Mouse (Mus musculus): ENCODE measurements around the gene Ublcp1. TPM values are rescaled to one million over a fixed set of nuclear protein-coding genes. Genes with fewer than 3 reads are reported as not detected.
A peak's percentile ranks its signal among the peaks of the same experiment; 100 is the strongest.

Ublcp1 gene
- total RNA-seq, 1 experiment: 22.2 TPM

DNA sequence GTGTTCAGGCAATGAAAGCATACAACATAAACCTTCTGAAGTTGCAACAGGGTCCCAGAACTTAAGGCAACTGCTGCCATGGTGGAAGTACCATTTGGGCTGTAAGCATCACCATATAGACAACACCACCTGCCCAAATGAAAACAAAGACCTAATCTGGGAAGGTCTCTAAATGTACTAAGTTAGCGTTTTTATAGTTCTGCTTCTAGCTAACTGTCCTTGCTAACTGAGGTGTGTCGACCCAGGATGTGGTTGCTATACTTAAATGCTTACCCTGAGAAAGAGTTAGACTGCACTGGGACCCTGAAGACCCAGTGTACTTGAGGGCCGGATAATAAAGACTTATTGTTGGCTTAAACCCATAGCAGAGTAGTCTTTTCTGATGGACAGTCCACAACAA is 5.2 kb upstream of the Ublcp1 start:
- TF ChIP-seq CHD2 (IDR thresholded peaks at IDR 0.05; ENCODE audit: low read depth, low read length) (no peak), HCFC1 (IDR thresholded peaks at IDR 0.05; ENCODE audit: borderline replicate concordance, insufficient read depth, low read length) (no peak), ZNF384 (IDR thresholded peaks at IDR 0.05; ENCODE audit: low read depth, low read length) (no peak), ZC3H11A (IDR thresholded peaks at IDR 0.05; ENCODE audit: borderline replicate concordance, low read depth, low read length) (no peak), MAFK (IDR thresholded peaks at IDR 0.05; ENCODE audit: insufficient read depth, low read depth, low read length) (no peak)

DNA sequence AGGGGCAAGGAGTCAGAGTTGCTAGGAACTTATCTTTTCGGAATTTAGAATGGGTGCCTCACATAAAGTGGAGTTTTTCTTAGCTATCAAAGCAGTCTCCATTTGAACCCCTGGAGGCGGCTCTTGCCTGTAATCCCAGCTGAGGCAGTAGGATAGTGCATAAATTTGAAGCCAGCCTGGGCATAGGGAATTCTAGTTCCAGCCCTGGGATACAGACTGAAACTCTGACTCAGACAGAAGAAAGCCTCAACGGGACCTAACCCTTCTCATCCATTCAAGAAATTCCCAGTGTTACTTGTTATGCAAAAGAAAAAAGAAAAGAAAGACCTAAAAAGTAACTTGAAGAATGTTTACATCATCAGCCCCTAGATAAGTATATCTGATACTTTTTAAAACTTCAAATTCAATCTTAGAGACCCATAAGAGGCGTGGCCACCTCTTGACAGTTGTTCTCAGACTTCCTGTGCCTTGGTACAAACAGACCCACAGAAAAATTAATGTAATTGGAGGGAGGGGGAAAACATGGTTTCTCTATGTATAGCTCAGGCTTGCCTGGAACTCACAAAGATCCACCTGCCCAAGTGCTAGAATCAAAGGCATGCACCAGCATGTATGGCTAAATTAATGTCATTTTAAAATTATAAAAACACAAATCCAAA is 1.2 kb upstream of the Ublcp1 start:
- Histone ChIP-seq H3K4me3 (ENCODE audit: insufficient read depth in 1 of 2, low read depth in 1 of 2, low read length in 2 of 2, poor library complexity in 1 of 2, severe bottlenecking in 1 of 2) (peak overlapping the region; percentile 83 to 84), H3K36me3 (ENCODE audit: control insufficient read depth, insufficient read depth, low read length, poor library complexity, severe bottlenecking) (no peaks in the 10 kb centered on the region), H3K9ac (ENCODE audit: insufficient read depth, low read depth, low read length, poor library complexity, severe bottlenecking) (peak overlapping the region; percentile 90), H3K27ac (ENCODE audit: insufficient read depth, low read depth, low read length, poor library complexity, severe bottlenecking) (no peak overlapping the region), H3K9me3 (ENCODE audit: control insufficient read depth, insufficient read depth, low read depth, low read length) (no peaks in the 10 kb centered on the region), H3K4me1 (ENCODE audit: control insufficient read depth in 2 of 2, insufficient read depth in 2 of 2, low read length in 2 of 2, poor library complexity in 1 of 2) (peaks cover 2 to 3% of the 10 kb centered on the region in 2 experiments; a peak in 3 of 4 replicates)
- TF ChIP-seq MAFK (IDR thresholded peaks at IDR 0.05; ENCODE audit: insufficient read depth, low read depth, low read length) (no peak), HCFC1 (IDR thresholded peaks at IDR 0.05; ENCODE audit: borderline replicate concordance, insufficient read depth, low read length) (no peak), ZNF384 (IDR thresholded peaks at IDR 0.05; ENCODE audit: low read depth, low read length) (no peak), CHD2 (IDR thresholded peaks at IDR 0.05; ENCODE audit: low read depth, low read length) (no peak), ZC3H11A (IDR thresholded peaks at IDR 0.05; ENCODE audit: borderline replicate concordance, low read depth, low read length) (no peak)
- in situ Hi-C loops (cut with MboI; ENCODE audit: low sequenced_read_pairs in 2 of 2, unreplicated experiment in 2 of 2): no loop called here
- DNase-seq (ENCODE audit: low read depth, low spot score): no peak

More for the DNA sequence above, 5.2 kb upstream of the Ublcp1 start:
- Histone ChIP-seq H3K36me3 (ENCODE audit: control insufficient read depth, insufficient read depth, low read length, poor library complexity, severe bottlenecking) (no peaks in the 10 kb centered on the region), H3K9ac (ENCODE audit: insufficient read depth, low read depth, low read length, poor library complexity, severe bottlenecking) (no peak overlapping the region), H3K27ac (ENCODE audit: insufficient read depth, low read depth, low read length, poor library complexity, severe bottlenecking) (no peak overlapping the region), H3K9me3 (ENCODE audit: control insufficient read depth, insufficient read depth, low read depth, low read length) (no peaks in the 10 kb centered on the region), H3K4me3 (ENCODE audit: insufficient read depth in 1 of 2, low read depth in 1 of 2, low read length in 2 of 2, poor library complexity in 1 of 2, severe bottlenecking in 1 of 2) (no peak overlapping the region), H3K4me1 (ENCODE audit: control insufficient read depth in 2 of 2, insufficient read depth in 2 of 2, low read length in 2 of 2, poor library complexity in 1 of 2) (peaks cover 0 to 2% of the 10 kb centered on the region in 2 experiments; a peak in 1 of 4 replicates)
- in situ Hi-C loops (cut with MboI; ENCODE audit: low sequenced_read_pairs in 2 of 2, unreplicated experiment in 2 of 2): no loop called here
- DNase-seq (ENCODE audit: low read depth, low spot score): no peak

DNA sequence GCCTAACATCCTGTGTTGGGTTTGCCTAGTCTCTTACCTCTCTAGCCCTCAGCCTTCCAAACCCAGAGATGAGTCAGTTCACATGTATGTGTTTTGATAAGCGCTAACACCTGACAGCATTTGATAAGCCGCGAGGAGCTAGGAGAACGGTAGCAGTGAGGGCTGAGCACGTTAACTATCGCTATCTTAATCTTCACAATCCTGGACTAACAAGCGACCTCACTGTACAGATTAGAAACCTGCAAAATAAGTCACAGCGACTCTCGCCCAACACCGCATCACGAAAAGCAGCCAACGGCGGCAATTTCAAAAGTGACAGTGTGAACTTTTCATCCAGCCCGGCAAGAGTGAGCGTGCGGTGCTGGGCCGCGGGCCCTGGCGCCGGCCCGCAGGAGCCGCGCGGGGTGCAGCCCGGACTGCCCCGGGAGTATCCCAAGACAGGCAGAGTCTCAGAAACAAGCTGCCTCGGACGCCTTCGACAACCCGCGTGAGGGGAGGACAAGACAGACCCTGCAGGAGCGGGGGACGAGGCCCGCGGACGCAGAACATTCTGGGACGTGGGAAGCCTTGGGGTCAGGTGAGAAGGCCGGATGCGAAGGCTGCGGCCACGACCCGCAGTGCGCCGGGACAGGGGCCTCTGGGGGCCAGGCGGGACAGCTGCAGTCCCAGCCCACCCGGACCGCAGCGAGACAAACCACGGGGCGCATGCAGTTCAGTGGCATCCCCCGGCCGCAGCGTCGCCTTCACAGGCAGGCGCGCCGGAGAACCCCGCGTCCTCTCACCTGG is 459 bp downstream of the Ublcp1 start:
- Histone ChIP-seq H3K27ac (ENCODE audit: insufficient read depth, low read depth, low read length, poor library complexity, severe bottlenecking) (no peak overlapping the region), H3K36me3 (ENCODE audit: control insufficient read depth, insufficient read depth, low read length, poor library complexity, severe bottlenecking) (peaks cover 2% of the 10 kb centered on the region; the same call in 1 of the 2 replicates), H3K4me3 (ENCODE audit: insufficient read depth in 1 of 2, low read depth in 1 of 2, low read length in 2 of 2, poor library complexity in 1 of 2, severe bottlenecking in 1 of 2) (peak overlapping the region; percentile 83 to 84), H3K9me3 (ENCODE audit: control insufficient read depth, insufficient read depth, low read depth, low read length) (no peaks in the 10 kb centered on the region), H3K4me1 (ENCODE audit: control insufficient read depth in 2 of 2, insufficient read depth in 2 of 2, low read length in 2 of 2, poor library complexity in 1 of 2) (peaks cover 2 to 3% of the 10 kb centered on the region in 2 experiments; a peak in 3 of 4 replicates), H3K9ac (ENCODE audit: insufficient read depth, low read depth, low read length, poor library complexity, severe bottlenecking) (peak overlapping the region; percentile 86)
- TF ChIP-seq ZNF384 (IDR thresholded peaks at IDR 0.05; ENCODE audit: low read depth, low read length): no peak
- TF ChIP-seq HCFC1 (IDR thresholded peaks at IDR 0.05; ENCODE audit: borderline replicate concordance, insufficient read depth, low read length): no peak
- no peak for TF ChIP-seq MAFK (IDR thresholded peaks at IDR 0.05; ENCODE audit: insufficient read depth, low read depth, low read length)
- TF ChIP-seq ZC3H11A (IDR thresholded peaks at IDR 0.05; ENCODE audit: borderline replicate concordance, low read depth, low read length): no peak
- no peak for TF ChIP-seq CHD2 (IDR thresholded peaks at IDR 0.05; ENCODE audit: low read depth, low read length)
- in situ Hi-C loops (cut with MboI; ENCODE audit: low sequenced_read_pairs in 2 of 2, unreplicated experiment in 2 of 2): no loop called here
- DNase-seq (ENCODE audit: low read depth, low spot score): peak; percentile 25

DNA sequence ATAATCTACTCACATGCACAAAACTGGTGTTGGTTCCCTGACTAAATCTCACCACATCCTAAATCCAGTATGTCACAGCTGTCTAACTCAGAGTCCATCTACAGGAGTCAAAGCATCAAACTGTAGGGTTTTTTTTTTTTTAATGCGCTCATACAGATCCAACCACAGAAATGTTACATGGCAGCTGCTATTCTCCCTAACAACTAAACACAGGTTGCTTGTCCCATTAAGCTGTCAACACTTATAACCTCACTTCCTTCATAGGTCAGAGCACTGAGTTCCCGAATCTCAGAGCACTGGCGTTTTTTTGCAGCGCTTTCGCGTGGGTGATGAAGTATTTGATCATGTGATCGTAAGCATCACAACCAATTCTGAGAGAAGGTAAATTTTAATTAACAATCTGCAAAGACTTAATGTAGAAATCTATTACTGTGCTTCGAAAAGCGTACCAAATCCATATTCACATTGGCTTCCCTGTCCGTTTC is 1.9 kb downstream of the Ublcp1 start:
- TF ChIP-seq ZC3H11A (IDR thresholded peaks at IDR 0.05; ENCODE audit: borderline replicate concordance, low read depth, low read length): no peak
- TF ChIP-seq CHD2 (IDR thresholded peaks at IDR 0.05; ENCODE audit: low read depth, low read length): no peak
- TF ChIP-seq MAFK (IDR thresholded peaks at IDR 0.05; ENCODE audit: insufficient read depth, low read depth, low read length): no peak
- no peak for TF ChIP-seq HCFC1 (IDR thresholded peaks at IDR 0.05; ENCODE audit: borderline replicate concordance, insufficient read depth, low read length)
- TF ChIP-seq ZNF384 (IDR thresholded peaks at IDR 0.05; ENCODE audit: low read depth, low read length): no peak
- in situ Hi-C loops (cut with MboI; ENCODE audit: low sequenced_read_pairs in 2 of 2, unreplicated experiment in 2 of 2): no loop called here
- no peak for DNase-seq (ENCODE audit: low read depth, low spot score)
- Histone ChIP-seq H3K4me1 (ENCODE audit: control insufficient read depth in 2 of 2, insufficient read depth in 2 of 2, low read length in 2 of 2, poor library complexity in 1 of 2) (peaks cover 2 to 3% of the 10 kb centered on the region in 2 experiments; a peak in 3 of 4 replicates), H3K27ac (ENCODE audit: insufficient read depth, low read depth, low read length, poor library complexity, severe bottlenecking) (no peak overlapping the region), H3K9ac (ENCODE audit: insufficient read depth, low read depth, low read length, poor library complexity, severe bottlenecking) (no peak overlapping the region), H3K36me3 (ENCODE audit: control insufficient read depth, insufficient read depth, low read length, poor library complexity, severe bottlenecking) (peaks cover 5% of the 10 kb centered on the region), H3K4me3 (ENCODE audit: insufficient read depth in 1 of 2, low read depth in 1 of 2, low read length in 2 of 2, poor library complexity in 1 of 2, severe bottlenecking in 1 of 2) (no peak overlapping the region), H3K9me3 (ENCODE audit: control insufficient read depth, insufficient read depth, low read depth, low read length) (no peaks in the 10 kb centered on the region)

All from ES-E14 (cell line).